In the genomic region with DNA sequence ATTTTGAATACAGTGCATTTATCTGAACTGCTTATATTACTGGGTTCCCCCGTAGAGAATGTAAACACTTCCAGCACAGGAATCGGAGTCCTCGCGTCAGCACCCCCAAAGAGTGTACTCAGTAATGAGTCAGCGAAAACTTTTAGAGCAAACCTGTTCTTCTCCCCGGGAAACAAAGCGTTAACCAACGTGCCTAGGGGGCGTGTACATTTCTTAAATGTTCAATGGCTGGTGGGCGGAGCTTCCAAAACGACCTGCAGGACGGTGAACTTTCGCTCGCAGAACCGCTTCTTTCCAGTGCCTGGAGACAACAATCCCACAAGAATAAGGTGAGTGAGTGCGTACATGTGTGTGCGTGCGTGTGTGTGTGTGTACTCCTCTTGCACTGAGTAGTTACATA, we compare ENCODE assay signal across 8 mouse cellular contexts. TPM values are rescaled to one million over a fixed set of nuclear protein-coding genes. Genes with fewer than 3 reads are reported as not detected.
DNase-seq lines count a peak whose midpoint lies in the region; ATAC-seq and TF ChIP-seq lines count a peak whose summit lies in the region.

No protein-coding gene starts in this region.

- peak; percentile 31 to 38 for DNase-seq in left cerebral cortex, postnatal 14 days (ENCODE audit: low spot score in 2 of 2)
- no peak for DNase-seq in left cerebral cortex, adult 11 months (ENCODE audit: low spot score)
- DNase-seq in c-Kit-positive CD71-positive TER-119-positive erythroid progenitor cells, embryonic 14.5 days (ENCODE audit: low spot score), result peak; percentile 92
- DNase-seq in gastrocnemius, postnatal 14 days, result peak; percentile 45
- peak; percentile 81 to 86 for DNase-seq in lung, adult 18-20 months
- DNase-seq in thymus, adult 2 months, result peak; percentile 74

- H3K27me3 ChIP-seq in intestine, postnatal 0 days (replicated peaks; ENCODE audit: control insufficient read depth, insufficient read depth, low read length), result no peaks in the 10 kb centered on the region
- H3K27me3 ChIP-seq in neural tube, embryonic 13.5 days, result peaks cover 7% of the 10 kb centered on the region
- H3K27me3 ChIP-seq in thymus, adult 2 months (ENCODE audit: control insufficient read depth, insufficient read depth, low read length), result no peaks in the 10 kb centered on the region

- ATAC-seq in intestine, postnatal 0 days, result peak; percentile 65
- no peak for ATAC-seq in neural tube, embryonic 13.5 days (ENCODE audit: low read depth)

- H3K4me3 ChIP-seq in intestine, postnatal 0 days (ENCODE audit: low read depth, low read length), result peak overlapping the region; percentile 25
- peak overlapping the region; percentile 34 for H3K4me3 ChIP-seq in neural tube, embryonic 13.5 days
- peak overlapping the region; percentile 20 for H3K4me3 ChIP-seq in thymus, adult 2 months (ENCODE audit: control insufficient read depth, insufficient read depth, low read length)

- no peak for TF ChIP-seq POLR2A in thymus, adult 2 months (IDR thresholded peaks at IDR 0.05; ENCODE audit: control insufficient read depth, extremely low read depth, insufficient read depth, low read length, poor library complexity)

- no peak overlapping the region for H3K9ac ChIP-seq in intestine, postnatal 0 days (ENCODE audit: low read depth, low read length)
- peak overlapping the region; percentile 38; the same call in 1 of the 2 replicates for H3K9ac ChIP-seq in neural tube, embryonic 13.5 days

- under 1% methylated on average over 18 of the region's 18 CpGs for WGBS in intestine, postnatal 0 days
- WGBS in neural tube, embryonic 13.5 days, result under 1% methylated on average over 18 of the region's 18 CpGs
- WGBS in thymus, adult 2 months, result 2% methylated on average over 18 of the region's 18 CpGs

- 0 out of 2 replicates have a peak, but pooled peaks have one; percentile 24 for TF ChIP-seq CTCF in intestine, postnatal 0 days (IDR thresholded peaks at IDR 0.05; ENCODE audit: low read depth)
- TF ChIP-seq CTCF in thymus, adult 2 months (IDR thresholded peaks at IDR 0.05; ENCODE audit: borderline replicate concordance, control insufficient read depth, extremely low read depth, insufficient read depth, low read length, poor library complexity), result no peak

- H3K36me3 ChIP-seq in intestine, postnatal 0 days (ENCODE audit: control insufficient read depth, insufficient read depth), result no peaks in the 10 kb centered on the region
- H3K36me3 ChIP-seq in neural tube, embryonic 13.5 days, result no peaks in the 10 kb centered on the region
- no peaks in the 10 kb centered on the region for H3K36me3 ChIP-seq in thymus, adult 2 months (ENCODE audit: control insufficient read depth, insufficient read depth, low read length)

- peak overlapping the region; percentile 61 for H3K4me2 ChIP-seq in intestine, postnatal 0 days (replicated peaks; ENCODE audit: low read depth)
- H3K4me2 ChIP-seq in neural tube, embryonic 13.5 days, result peak overlapping the region; percentile 56

- intact Hi-C loops in left cerebral cortex, postnatal 14 days (cut with DNase I), result loop anchor here (5.0 to 10.0 kb wide), 2 partner anchors 79 to 253 kb away; partner anchors contain the start of genes Cgas, Gm17324 and Mto1
- intact Hi-C loops in gastrocnemius, postnatal 14 days (cut with DNase I; ENCODE audit: low total_unique reads), result no loop called here

- H3K27ac ChIP-seq in intestine, postnatal 0 days (ENCODE audit: low read depth, low read length), result no peak overlapping the region
- H3K27ac ChIP-seq in neural tube, embryonic 13.5 days (replicated peaks), result no peak overlapping the region
- H3K27ac ChIP-seq in thymus, adult 2 months (ENCODE audit: control insufficient read depth, insufficient read depth, low read length), result no peak overlapping the region

- no peaks in the 10 kb centered on the region for H3K9me3 ChIP-seq in intestine, postnatal 0 days (ENCODE audit: control insufficient read depth)
- no peaks in the 10 kb centered on the region for H3K9me3 ChIP-seq in neural tube, embryonic 13.5 days

- 0 out of 2 replicates have a peak, but pooled peaks cover 2% of the 10 kb centered on the region for H3K4me1 ChIP-seq in intestine, postnatal 0 days (replicated peaks; ENCODE audit: control insufficient read depth, insufficient read depth, low read length)
- H3K4me1 ChIP-seq in neural tube, embryonic 13.5 days (replicated peaks), result peaks cover 24% of the 10 kb centered on the region
- H3K4me1 ChIP-seq in thymus, adult 2 months (replicated peaks; ENCODE audit: control insufficient read depth, insufficient read depth, low read length), result peaks cover 5% of the 10 kb centered on the region

RNA-seq across cellular contexts. Expression of gene Gsta4, which starts 9.2 kb away (rescaled TPM):
- total RNA-seq in left cerebral cortex, postnatal 14 days (2021), result 10 to 100 TPM; 34.9 to 36.3 TPM
- total RNA-seq in gastrocnemius, postnatal 14 days (2021), result 10 to 100 TPM; 10.9 to 12.1 TPM
- polyA plus RNA-seq in intestine, postnatal 0 days (2015; fragmentation: Nextera tagmentation; extraction: Ambion mirVana), result 23.3 and 36.2 TPM in 2 replicates
- polyA plus RNA-seq in neural tube, embryonic 13.5 days (2015; fragmentation: Nextera tagmentation; extraction: Ambion mirVana), result 29.2 and 35.4 TPM in 2 replicates
- 5.6 and 7.9 TPM in 2 replicates for polyA plus RNA-seq in thymus, adult 2 months (2012; rRNA removed)

RNA-seq across cellular contexts. Expression of gene Gsta1, which starts 38.7 kb away (rescaled TPM):
- total RNA-seq in left cerebral cortex, postnatal 14 days (2021), result not detected
- not detected for total RNA-seq in gastrocnemius, postnatal 14 days (2021)
- polyA plus RNA-seq in intestine, postnatal 0 days (2015; fragmentation: Nextera tagmentation; extraction: Ambion mirVana), result 94.0 and 129 TPM in 2 replicates
- not detected in 2 replicates for polyA plus RNA-seq in neural tube, embryonic 13.5 days (2015; fragmentation: Nextera tagmentation; extraction: Ambion mirVana)
- polyA plus RNA-seq in thymus, adult 2 months (2012; rRNA removed), result 0.64 and 0.82 TPM in 2 replicates

Comparison
In these comparisons a context has a peak if more than half of its experiments do, and no peak if none do; other contexts are left out.
1. RNA of gene Gsta1, which starts 38.7 kb away (polyA plus RNA-seq): 94.0 to 129 TPM in intestine, postnatal 0 days; 0.64 to 0.82 TPM in thymus, adult 2 months and not detected in neural tube, embryonic 13.5 days; every median in the first group is over 10 times any median in the second.
2. Peak in every context shown above with its lines, with median percentiles within 50 percentile points of each other: H3K4me3 ChIP-seq.